In the genomic region with DNA sequence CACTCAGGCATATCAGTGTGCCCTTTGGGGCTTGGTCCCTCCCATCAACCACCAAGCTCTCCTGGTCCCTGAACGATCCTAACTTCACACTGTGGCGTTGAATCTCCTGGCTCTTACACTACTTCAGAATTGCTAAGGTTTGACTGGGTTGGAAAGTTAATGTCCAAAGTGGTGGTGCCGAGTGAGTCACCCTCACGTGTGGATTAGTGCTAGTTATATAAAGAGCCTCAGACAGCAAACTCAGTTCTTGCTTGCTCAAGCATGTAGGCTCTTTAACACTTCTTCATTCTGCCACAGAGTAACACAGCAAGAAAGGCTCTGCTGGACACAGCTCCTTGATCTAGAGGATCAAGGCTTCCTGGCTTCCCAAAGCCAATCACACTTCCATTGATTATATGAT, we compare ENCODE assay signal across 22 mouse cellular contexts. TPM values are rescaled to one million over a fixed set of nuclear protein-coding genes. Genes with fewer than 3 reads are reported as not detected.
DNase-seq lines count a peak whose midpoint lies in the region; ATAC-seq and TF ChIP-seq lines count a peak whose summit lies in the region.
"Had no signal": no experiment of that assay in that cellular context is flagged by ENCODE, and none has a peak within 500 bp of the region (broad histone marks: within the 10 kb centered on the region; RNA-seq: fewer than 3 reads in every experiment).

No protein-coding gene starts in this region.

- H3K4me3 ChIP-seq in kidney, adult 2 months (ENCODE audit: insufficient read depth, low read depth, low read length) = no peak overlapping the region
- H3K4me3 ChIP-seq in kidney, embryonic 16.5 days (ENCODE audit: low read length) = no peak overlapping the region
- H3K4me3 ChIP-seq in spleen, adult 2 months (ENCODE audit: extremely low read depth, insufficient read depth, insufficient read length) = no peak overlapping the region
- H3K4me3 ChIP-seq in bone marrow macrophage, adult 2 months (ENCODE audit: insufficient read depth, low read length) = no peak overlapping the region
- H3K4me3 ChIP-seq in embryonic facial prominence, embryonic 10.5 days = no peak overlapping the region
- H3K4me3 ChIP-seq: embryonic facial prominence, embryonic 12.5 days; heart, embryonic 12.5 days; stomach, embryonic 15.5 days had no signal

- H3K36me3 ChIP-seq in kidney, adult 2 months (ENCODE audit: control insufficient read depth, insufficient read depth, low read length) = no peaks in the 10 kb centered on the region
- no peaks in the 10 kb centered on the region for H3K36me3 ChIP-seq in kidney, embryonic 16.5 days (ENCODE audit: insufficient read depth, low read length)
- H3K36me3 ChIP-seq in spleen, adult 2 months (ENCODE audit: control insufficient read depth, insufficient read depth, low read length) = no peaks in the 10 kb centered on the region
- no peaks in the 10 kb centered on the region for H3K36me3 ChIP-seq in embryonic facial prominence, embryonic 10.5 days (replicated peaks)
- H3K36me3 ChIP-seq: embryonic facial prominence, embryonic 12.5 days; heart, embryonic 12.5 days; stomach, embryonic 15.5 days had no signal

- 36% methylated on average over 4 of the region's 4 CpGs for WGBS in kidney, adult 2 months
- WGBS in kidney, embryonic 16.5 days = 52% methylated on average over 4 of the region's 4 CpGs
- WGBS in spleen, adult 2 months = 62% methylated on average over 4 of the region's 4 CpGs
- 75% methylated on average over 4 of the region's 4 CpGs for WGBS in embryonic facial prominence, embryonic 10.5 days

- peaks cover 15% of the 10 kb centered on the region; the same call in 1 of the 2 replicates for H3K4me1 ChIP-seq in kidney, adult 2 months (ENCODE audit: control insufficient read depth, insufficient read depth, low read length)
- H3K4me1 ChIP-seq in kidney, embryonic 16.5 days (ENCODE audit: insufficient read depth, low read length) = no peaks in the 10 kb centered on the region
- peaks cover 20% of the 10 kb centered on the region; the same call in 1 of the 2 replicates for H3K4me1 ChIP-seq in spleen, adult 2 months (ENCODE audit: control insufficient read depth, insufficient read depth, insufficient read length)
- H3K4me1 ChIP-seq in bone marrow macrophage, adult 2 months (ENCODE audit: control insufficient read depth, insufficient read depth, low read length) = peaks cover 68% of the 10 kb centered on the region
- H3K4me1 ChIP-seq in embryonic facial prominence, embryonic 10.5 days = 0 out of 2 replicates have a peak, but pooled peaks cover 3% of the 10 kb centered on the region
- H3K4me1 ChIP-seq: embryonic facial prominence, embryonic 12.5 days; stomach, embryonic 15.5 days had no signal

- H3K4me2 ChIP-seq in kidney, embryonic 16.5 days (replicated peaks; ENCODE audit: low read depth, low read length) = no peak overlapping the region
- H3K4me2 ChIP-seq: embryonic facial prominence, embryonic 12.5 days; heart, embryonic 12.5 days; stomach, embryonic 15.5 days had no signal

- TF ChIP-seq POLR2A in kidney, adult 2 months (IDR thresholded peaks at IDR 0.05; ENCODE audit: low read depth, low read length) = no peak
- TF ChIP-seq POLR2A in spleen, adult 2 months (IDR thresholded peaks at IDR 0.05; ENCODE audit: low read depth, low read length) = no peak
- TF ChIP-seq POLR2A in bone marrow macrophage, adult 2 months (IDR thresholded peaks at IDR 0.05; ENCODE audit: borderline replicate concordance, low read depth, low read length) = no peak

- H3K9me3 ChIP-seq in kidney, embryonic 16.5 days (ENCODE audit: low read length) = no peaks in the 10 kb centered on the region
- no peaks in the 10 kb centered on the region for H3K9me3 ChIP-seq in embryonic facial prominence, embryonic 10.5 days
- H3K9me3 ChIP-seq: embryonic facial prominence, embryonic 12.5 days; heart, embryonic 12.5 days; stomach, embryonic 15.5 days had no signal

- DNase-seq in kidney, adult 2 months = peak; percentile 58
- peak in 1 of 2 experiments; percentile 33 for DNase-seq in spleen, adult 2 months (ENCODE audit: low read depth in 1 of 2, low spot score in 2 of 2)
- DNase-seq in spleen, postnatal 10 days (ENCODE audit: low spot score in 2 of 2) = no peak
- DNase-seq in embryonic facial prominence, embryonic 10.5 days (ENCODE audit: low spot score) = no peak
- no peak for DNase-seq in urinary bladder, adult 2 months (ENCODE audit: low spot score)
- DNase-seq: adrenal gland, postnatal 25 days; cerebellum, adult 8-10 months; forebrain, postnatal 0 days; gastrocnemius, postnatal 14 days; heart, postnatal 36 days; liver; lung, adult 18-20 months; lung, postnatal 4 days; midbrain, embryonic 14.5 days; retina, postnatal 1 day had no signal

- no peaks in the 10 kb centered on the region for H3K27me3 ChIP-seq in kidney, adult 2 months (replicated peaks; ENCODE audit: control insufficient read depth, insufficient read depth, low read length)
- H3K27me3 ChIP-seq in kidney, embryonic 16.5 days (ENCODE audit: insufficient read depth, low read length) = no peaks in the 10 kb centered on the region
- no peaks in the 10 kb centered on the region for H3K27me3 ChIP-seq in spleen, adult 2 months (ENCODE audit: control insufficient read depth, insufficient read depth, low read length)
- H3K27me3 ChIP-seq in embryonic facial prominence, embryonic 10.5 days (replicated peaks; ENCODE audit: low read depth, poor library complexity, severe bottlenecking) = no peaks in the 10 kb centered on the region
- H3K27me3 ChIP-seq: embryonic facial prominence, embryonic 12.5 days; heart, embryonic 12.5 days; stomach, embryonic 15.5 days had no signal

- no peak for TF ChIP-seq CTCF in kidney, adult 2 months (conservative IDR thresholded peaks at IDR 0.05; ENCODE audit: insufficient read depth, insufficient read length, low read depth, low read length)
- TF ChIP-seq CTCF in spleen, adult 2 months (IDR thresholded peaks at IDR 0.05; ENCODE audit: extremely low read depth, insufficient read depth, insufficient read length, insufficient replicate concordance) = no peak
- TF ChIP-seq CTCF in bone marrow macrophage, adult 2 months (IDR thresholded peaks at IDR 0.05; ENCODE audit: low read depth, low read length) = no peak

- H3K27ac ChIP-seq in kidney, adult 2 months (ENCODE audit: insufficient read depth, low read depth, low read length) = peak overlapping the region; percentile 70
- no peak overlapping the region for H3K27ac ChIP-seq in kidney, embryonic 16.5 days (ENCODE audit: low read length)
- peak overlapping the region; percentile 63; the same call in 1 of the 2 replicates for H3K27ac ChIP-seq in spleen, adult 2 months (ENCODE audit: insufficient read depth, low read length)
- H3K27ac ChIP-seq in bone marrow macrophage, adult 2 months (ENCODE audit: insufficient read depth, low read depth, low read length) = peak overlapping the region; percentile 97
- no peak overlapping the region for H3K27ac ChIP-seq in embryonic facial prominence, embryonic 10.5 days (replicated peaks)
- H3K27ac ChIP-seq: embryonic facial prominence, embryonic 12.5 days; stomach, embryonic 15.5 days had no signal

- H3K9ac ChIP-seq in kidney, embryonic 16.5 days (replicated peaks; ENCODE audit: low read length) = no peak overlapping the region
- H3K9ac ChIP-seq: embryonic facial prominence, embryonic 12.5 days; forebrain, postnatal 0 days; heart, embryonic 12.5 days; stomach, embryonic 15.5 days had no signal

- no peak for ATAC-seq in kidney, embryonic 16.5 days (ENCODE audit: low FRiP score, low TSS enrichment)
- ATAC-seq: activated CD4-positive, CD25-positive, alpha-beta regulatory T cell, adult 4 months; forebrain, postnatal 0 days; hindbrain, embryonic 16.5 days had no signal

RNA-seq across cellular contexts. Expression of a gene that starts 35.8 kb away (rescaled TPM):
- 21.8 and 26.9 TPM in 2 replicates for polyA plus RNA-seq in kidney, adult 2 months (2012; rRNA removed)
- polyA plus RNA-seq in kidney, embryonic 16.5 days (2015; fragmentation: Nextera tagmentation; extraction: Ambion mirVana) = 8.5 and 8.6 TPM in 2 replicates
- 3.7 and 8.1 TPM in 2 replicates for polyA plus RNA-seq in spleen, adult 2 months (2012; rRNA removed)
- 7.8 and 9.5 TPM in 2 replicates for polyA plus RNA-seq in bone marrow macrophage, adult 2 months (2012; ENCODE audit: insufficient read depth, insufficient read length, missing spikeins)
- polyA plus RNA-seq in embryonic facial prominence, embryonic 10.5 days (2016; fragmentation: Nextera tagmentation; extraction: Ambion mirVana) = 0.29 and 0.67 TPM in 2 replicates
- 0.85 and 1.1 TPM in 2 replicates for polyA plus RNA-seq in urinary bladder, adult 2 months (2012; rRNA removed)

Comparison
In these comparisons a context has a peak if more than half of its experiments do, and no peak if none do; other contexts are left out.
1. H3K27ac ChIP-seq: peak in kidney, adult 2 months (single experiment), spleen, adult 2 months (single experiment) and bone marrow macrophage, adult 2 months (single experiment); none in kidney, embryonic 16.5 days (single experiment) and embryonic facial prominence, embryonic 10.5 days (single experiment).